Mouse (Mus musculus): ENCODE measurements around the gene BC049715.
A peak's percentile ranks its signal among the peaks of the same experiment; 100 is the strongest.
"Not testable (repeated sequence)": the region's sequence is repeated elsewhere in the genome, so short reads cannot be mapped to it uniquely, and the experiment has no call there.

The BC049715 gene

GRCm38 (mm10) chr6:136827516-136827880 is at the start of gene BC049715:
Gene BC049715 (plus strand): TSS chr6:136827626.
- Histone ChIP-seq H3K27me3 (ENCODE audit: control insufficient read depth, insufficient read depth, low read length, poor library complexity, severe bottlenecking) (no peaks in the 10 kb centered on the region), H3K36me3 (ENCODE audit: control insufficient read depth, insufficient read depth, low read length, poor library complexity, severe bottlenecking) (peaks cover 7% of the 10 kb centered on the region)
- no peak for DNase-seq (ENCODE audit: low read depth, low spot score)

GRCm38 (mm10) chr6:136781377-136781986 is 45.9 kb upstream of the BC049715 start, which contains the start of gene Gucy2c:
Gene Gucy2c (minus strand): TSS chr6:136781765.
- no peak for DNase-seq (ENCODE audit: low read depth, low spot score)
- no peaks in the 10 kb centered on the region for H3K27me3 ChIP-seq (ENCODE audit: control insufficient read depth, insufficient read depth, low read length, poor library complexity, severe bottlenecking)
- no peaks in the 10 kb centered on the region for H3K36me3 ChIP-seq (ENCODE audit: control insufficient read depth, insufficient read depth, low read length, poor library complexity, severe bottlenecking)

- DNase-seq (ENCODE audit: low read depth, low spot score) = no peak
- H3K27me3 ChIP-seq (ENCODE audit: control insufficient read depth, insufficient read depth, low read length, poor library complexity, severe bottlenecking) = no peaks in the 10 kb centered on the region
- no peaks in the 10 kb centered on the region for H3K36me3 ChIP-seq (ENCODE audit: control insufficient read depth, insufficient read depth, low read length, poor library complexity, severe bottlenecking)
Observed at GRCm38 (mm10) chr6:136782146-136782545, 45.3 kb upstream of the BC049715 start.

- H3K27me3 ChIP-seq (ENCODE audit: control insufficient read depth, insufficient read depth, low read length, poor library complexity, severe bottlenecking) = no peaks in the 10 kb centered on the region
- no peak for DNase-seq (ENCODE audit: low read depth, low spot score)
- H3K36me3 ChIP-seq (ENCODE audit: control insufficient read depth, insufficient read depth, low read length, poor library complexity, severe bottlenecking) = no peaks in the 10 kb centered on the region
Observed at GRCm38 (mm10) chr6:136782761-136783160, 44.7 kb upstream of the BC049715 start.

GRCm38 (mm10) chr6:136789391-136789971 is 37.9 kb upstream of the BC049715 start:
- DNase-seq (ENCODE audit: low read depth, low spot score) = no peak
- Histone ChIP-seq H3K36me3 (ENCODE audit: control insufficient read depth, insufficient read depth, low read length, poor library complexity, severe bottlenecking) (no peaks in the 10 kb centered on the region), H3K27me3 (ENCODE audit: control insufficient read depth, insufficient read depth, low read length, poor library complexity, severe bottlenecking) (0 out of 2 replicates have a peak, but pooled peaks cover 3% of the 10 kb centered on the region)

GRCm38 (mm10) chr6:136792884-136793758 is 34.3 kb upstream of the BC049715 start:
- DNase-seq (ENCODE audit: low read depth, low spot score) = peak; percentile 23
- Histone ChIP-seq H3K36me3 (ENCODE audit: control insufficient read depth, insufficient read depth, low read length, poor library complexity, severe bottlenecking) (no peaks in the 10 kb centered on the region), H3K27me3 (ENCODE audit: control insufficient read depth, insufficient read depth, low read length, poor library complexity, severe bottlenecking) (0 out of 2 replicates have a peak, but pooled peaks cover 3% of the 10 kb centered on the region)

- H3K36me3 ChIP-seq (ENCODE audit: control insufficient read depth, insufficient read depth, low read length, poor library complexity, severe bottlenecking) = no peaks in the 10 kb centered on the region
- DNase-seq (ENCODE audit: low read depth, low spot score) = peak; percentile 24
Observed at GRCm38 (mm10) chr6:136793831-136794525, 33.4 kb upstream of the BC049715 start.

GRCm38 (mm10) chr6:136795110-136795509 is 32.3 kb upstream of the BC049715 start:
- H3K27me3 ChIP-seq (ENCODE audit: control insufficient read depth, insufficient read depth, low read length, poor library complexity, severe bottlenecking) = 0 out of 2 replicates have a peak, but pooled peaks cover 3% of the 10 kb centered on the region
- no peaks in the 10 kb centered on the region for H3K36me3 ChIP-seq (ENCODE audit: control insufficient read depth, insufficient read depth, low read length, poor library complexity, severe bottlenecking)
- no peak for DNase-seq (ENCODE audit: low read depth, low spot score)

More at GRCm38 (mm10) chr6:136793831-136794525, 33.4 kb upstream of the BC049715 start:
- H3K27me3 ChIP-seq (ENCODE audit: control insufficient read depth, insufficient read depth, low read length, poor library complexity, severe bottlenecking) = 0 out of 2 replicates have a peak, but pooled peaks cover 3% of the 10 kb centered on the region

GRCm38 (mm10) chr6:136795850-136796249 is 31.6 kb upstream of the BC049715 start:
- DNase-seq (ENCODE audit: low read depth, low spot score) = no peak
- 0 out of 2 replicates have a peak, but pooled peaks cover 3% of the 10 kb centered on the region for H3K27me3 ChIP-seq (ENCODE audit: control insufficient read depth, insufficient read depth, low read length, poor library complexity, severe bottlenecking)
- no peaks in the 10 kb centered on the region for H3K36me3 ChIP-seq (ENCODE audit: control insufficient read depth, insufficient read depth, low read length, poor library complexity, severe bottlenecking)

- not testable (repeated sequence) for DNase-seq (ENCODE audit: low read depth, low spot score); H3K27me3 ChIP-seq (ENCODE audit: control insufficient read depth, insufficient read depth, low read length, poor library complexity, severe bottlenecking); H3K36me3 ChIP-seq (ENCODE audit: control insufficient read depth, insufficient read depth, low read length, poor library complexity, severe bottlenecking)
Observed at GRCm38 (mm10) chr6:136797874-136798693, 29.3 kb upstream of the BC049715 start.

GRCm38 (mm10) chr6:136800710-136801109 is 26.7 kb upstream of the BC049715 start:
- Histone ChIP-seq H3K27me3 (ENCODE audit: control insufficient read depth, insufficient read depth, low read length, poor library complexity, severe bottlenecking) (no peaks in the 10 kb centered on the region), H3K36me3 (ENCODE audit: control insufficient read depth, insufficient read depth, low read length, poor library complexity, severe bottlenecking) (no peaks in the 10 kb centered on the region)
- DNase-seq (ENCODE audit: low read depth, low spot score) = no peak

- DNase-seq (ENCODE audit: low read depth, low spot score) = no peak
- Histone ChIP-seq H3K36me3 (ENCODE audit: control insufficient read depth, insufficient read depth, low read length, poor library complexity, severe bottlenecking) (no peaks in the 10 kb centered on the region), H3K27me3 (ENCODE audit: control insufficient read depth, insufficient read depth, low read length, poor library complexity, severe bottlenecking) (no peaks in the 10 kb centered on the region)
Observed at GRCm38 (mm10) chr6:136801274-136801673, 26.2 kb upstream of the BC049715 start.

- Histone ChIP-seq H3K27me3 (ENCODE audit: control insufficient read depth, insufficient read depth, low read length, poor library complexity, severe bottlenecking) (no peaks in the 10 kb centered on the region), H3K36me3 (ENCODE audit: control insufficient read depth, insufficient read depth, low read length, poor library complexity, severe bottlenecking) (no peaks in the 10 kb centered on the region)
- DNase-seq (ENCODE audit: low read depth, low spot score) = no peak
Observed at GRCm38 (mm10) chr6:136803093-136803738, 24.2 kb upstream of the BC049715 start.
